Mouse (Mus musculus) liver, postnatal 0 days (tissue): ENCODE measurements at regions not wholly inside any gene's neighbourhood (a gene's known extent, or its start where the extent isn't known, plus 50 kb on each side); places are given as distances from the start of the nearest gene placed in this dataset.

Experiments
- CTCF ChIP-seq: sonication (generic); IDR thresholded peaks from 2 replicates; pipeline ENCODE4 v1.5.1; 2016; ENCODE audit warnings: antibody characterized with exemption, low read depth
- EP300 ChIP-seq: IDR thresholded peaks from 2 replicates; pipeline ENCODE4 v1.6.1; 2016; ENCODE audit warnings: antibody characterized with exemption, low read depth, mild to moderate bottlenecking

GRCm38 (mm10) chr10:110563057-110563456, 107.1 kb upstream of the Nav3 start:
- TF ChIP-seq EP300 (no peak), CTCF (no peak)
